Mouse (Mus musculus) G1E (cell line): ENCODE data around the gene Rnf167. TPM values are rescaled to one million over a fixed set of nuclear protein-coding genes. Genes with fewer than 3 reads are reported as not detected.

ENCODE experiments used
- ATAC-seq: 2 replicates; pipeline ENCODE4 v1.8.0; 2016; ENCODE audit warnings: mild to moderate bottlenecking; ENCODE audit not compliant: insufficient number of reproducible peaks, poor library complexity, low FRiP score, severe bottlenecking; ENCODE audit errors: extremely low read depth
- DNase-seq: peaks from one replicate; pipeline ENCODE4 v3.0.0; 2012; ENCODE audit warnings: low spot score
- H3K27me3 ChIP-seq: 2 replicates; pipeline ENCODE4 v1.6.1; 2012; ENCODE audit warnings: mild to moderate bottlenecking, low read length, inconsistent platforms; ENCODE audit not compliant: insufficient read depth
- H3K36me3 ChIP-seq: replicated peaks from 2 replicates; pipeline ENCODE3; 2012; ENCODE audit warnings: mild to moderate bottlenecking, inconsistent platforms
- H3K4me1 ChIP-seq: 2 replicates; pipeline ENCODE4 v1.6.1; 2012; ENCODE audit warnings: low read depth, low read length, inconsistent platforms, mixed read lengths; ENCODE audit not compliant: insufficient read depth
- H3K4me3 ChIP-seq: 2 replicates; pipeline ENCODE4 v1.5.1; 2012; ENCODE audit warnings: low read depth, mild to moderate bottlenecking, inconsistent platforms, low read length, moderate library complexity, mixed read lengths
- H3K9me3 ChIP-seq: replicated peaks from 2 replicates; pipeline ENCODE4 v1.6.1; 2012; ENCODE audit warnings: inconsistent platforms
- CTCF ChIP-seq: IDR thresholded peaks from 2 replicates; pipeline ENCODE4 v1.5.1; 2012; ENCODE audit warnings: low read depth, low read length, inconsistent platforms, mixed read lengths
- GATA1 ChIP-seq: IDR thresholded peaks from 2 replicates; pipeline ENCODE4 v1.6.1; 2012; ENCODE audit warnings: borderline replicate concordance, low read length, inconsistent platforms, mixed read lengths
- GATA2 ChIP-seq: IDR thresholded peaks from 2 replicates; pipeline ENCODE4 v1.6.1; 2012; ENCODE audit warnings: low read depth, low read length, inconsistent platforms, borderline replicate concordance
- POLR2AphosphoS5 ChIP-seq: IDR thresholded peaks from 2 replicates; pipeline ENCODE4 v1.6.1; 2012; ENCODE audit warnings: low read depth, low read length, inconsistent platforms; ENCODE audit not compliant: insufficient replicate concordance
- TAL1 ChIP-seq: conservative IDR thresholded peaks from 2 replicates; pipeline ENCODE4 v1.6.1; 2012; ENCODE audit warnings: low read depth, low read length, inconsistent platforms, mixed read lengths
- polyA plus RNA-seq: library from polyadenylated mRNA; stranded (reverse); fragments of >175 nt; gene quantifications from 2 replicates; pipeline ENCODE4 v1.2.3, GENCODE M21; 2012
- total RNA-seq, 2 experiments: library from RNA; stranded (forward) in 1 of 2; stranded (reverse) in 1 of 2; fragments of 200-1000 nt in 1 of 2; fragments of >200 nt in 1 of 2; fragmentation: Nextera tagmentation in 1 of 2; gene quantifications; 2 replicates each; pipeline ENCODE4 v1.2.3; 2014 to 2017

The Rnf167 gene
- total and polyA plus RNA-seq, 3 experiments: 64.1 to 115 (median 81.3) TPM

- TF ChIP-seq CTCF (no peak), TAL1 (no peak), POLR2AphosphoS5 (no peak), GATA2 (no peak), GATA1 (no peak)
- peaks cover 29% of the 10 kb centered on the region for H3K36me3 ChIP-seq
- no peaks in the 10 kb centered on the region for H3K27me3 ChIP-seq
- no peaks in the 10 kb centered on the region for H3K9me3 ChIP-seq
- peak within 1 kb of the TSS; percentile 82 for H3K4me3 ChIP-seq
- H3K4me1 ChIP-seq: peaks cover 27% of the 10 kb centered on the region
- peak; percentile 91 for ATAC-seq
- DNase-seq: peak; percentile 93
Measured at GRCm38 (mm10) chr11:70699722-70700556, 52.9 kb downstream of the Rnf167 start, which contains the start of the genes Inca1 and Kif1c. Inca1 (minus strand) TSS chr11:70700155. Kif1c (plus strand) TSS chr11:70700548.

- Histone ChIP-seq H3K4me3 (peak overlapping the region; percentile 82), H3K4me1 (peaks cover 27% of the 10 kb centered on the region), H3K36me3 (peaks cover 36% of the 10 kb centered on the region), H3K9me3 (no peaks in the 10 kb centered on the region), H3K27me3 (no peaks in the 10 kb centered on the region)
- no peak for ATAC-seq
- DNase-seq: no peak
- no peak for TF ChIP-seq POLR2AphosphoS5
- TF ChIP-seq CTCF: no peak
- TF ChIP-seq GATA2: no peak
- no peak for TF ChIP-seq GATA1
- no peak for TF ChIP-seq TAL1
Measured at GRCm38 (mm10) chr11:70700613-70701012, 53.6 kb downstream of the Rnf167 start.

Other genes starting within 250 kb of the Rnf167 start
Only the 20 nearest of the 25 such genes appear.
- gene Cxcl16, start 187.3 kb upstream of the Rnf167 start, total RNA-seq (2014; fragmentation: Nextera tagmentation): not detected in 2 replicates
- not detected in 2 replicates for gene Cxcl16, start 187.3 kb upstream of the Rnf167 start, total RNA-seq (2017)
- gene Cxcl16, start 187.3 kb upstream of the Rnf167 start, polyA plus RNA-seq: not detected in 2 replicates
- gene Tm4sf5, start 142.0 kb upstream of the Rnf167 start, total RNA-seq (2014; fragmentation: Nextera tagmentation): not detected in 2 replicates
- gene Tm4sf5, start 142.0 kb upstream of the Rnf167 start, total RNA-seq (2017): not detected in 2 replicates
- gene Tm4sf5, start 142.0 kb upstream of the Rnf167 start, polyA plus RNA-seq: not detected in 2 replicates
- not detected in 2 replicates for gene Vmo1, start 132.6 kb upstream of the Rnf167 start, total RNA-seq (2014; fragmentation: Nextera tagmentation)
- not detected in 2 replicates for gene Vmo1, start 132.6 kb upstream of the Rnf167 start, total RNA-seq (2017)
- gene Vmo1, start 132.6 kb upstream of the Rnf167 start, polyA plus RNA-seq: not detected in 2 replicates
- not detected in 2 replicates for gene Gltpd2, start 128.0 kb upstream of the Rnf167 start, total RNA-seq (2014; fragmentation: Nextera tagmentation)
- gene Gltpd2, start 128.0 kb upstream of the Rnf167 start, total RNA-seq (2017): not detected in 2 replicates
- gene Gltpd2, start 128.0 kb upstream of the Rnf167 start, polyA plus RNA-seq: not detected in 2 replicates
- gene Psmb6, start 121.9 kb upstream of the Rnf167 start, total RNA-seq (2014; fragmentation: Nextera tagmentation): 114 and 116 TPM in 2 replicates
- 212 and 295 TPM in 2 replicates for gene Psmb6, start 121.9 kb upstream of the Rnf167 start, total RNA-seq (2017)
- gene Psmb6, start 121.9 kb upstream of the Rnf167 start, polyA plus RNA-seq: 153 and 181 TPM in 2 replicates
- not detected in 2 replicates for gene Gm40193, start 114.3 kb upstream of the Rnf167 start, total RNA-seq (2014; fragmentation: Nextera tagmentation)
- gene Gm40193, start 114.3 kb upstream of the Rnf167 start, total RNA-seq (2017): not detected in 2 replicates
- gene Gm40193, start 114.3 kb upstream of the Rnf167 start, polyA plus RNA-seq: not detected in 2 replicates
- gene Pld2, start 107.2 kb upstream of the Rnf167 start, total RNA-seq (2014; fragmentation: Nextera tagmentation): not detected in 2 replicates
- gene Pld2, start 107.2 kb upstream of the Rnf167 start, total RNA-seq (2017): 0.05 and 0.06 TPM in 2 replicates
- not detected in 2 replicates for gene Pld2, start 107.2 kb upstream of the Rnf167 start, polyA plus RNA-seq
- 37.3 and 38.1 TPM in 2 replicates for gene Mink1, start 84.4 kb upstream of the Rnf167 start, total RNA-seq (2014; fragmentation: Nextera tagmentation)
- 8.8 and 14.3 TPM in 2 replicates for gene Mink1, start 84.4 kb upstream of the Rnf167 start, total RNA-seq (2017)
- gene Mink1, start 84.4 kb upstream of the Rnf167 start, polyA plus RNA-seq: 89.8 and 94.4 TPM in 2 replicates
- gene 4930544D05Rik, start 31.4 kb upstream of the Rnf167 start, total RNA-seq (2014; fragmentation: Nextera tagmentation): not detected in 2 replicates
- not detected in 2 replicates for gene 4930544D05Rik, start 31.4 kb upstream of the Rnf167 start, total RNA-seq (2017)
- not detected in 2 replicates for gene 4930544D05Rik, start 31.4 kb upstream of the Rnf167 start, polyA plus RNA-seq
- not detected in 2 replicates for gene Chrne, start 28.0 kb upstream of the Rnf167 start, total RNA-seq (2014; fragmentation: Nextera tagmentation)
- gene Chrne, start 28.0 kb upstream of the Rnf167 start, total RNA-seq (2017): not detected in 2 replicates
- not detected in 2 replicates for gene Chrne, start 28.0 kb upstream of the Rnf167 start, polyA plus RNA-seq
- gene Gp1ba, start 8.1 kb upstream of the Rnf167 start, total RNA-seq (2014; fragmentation: Nextera tagmentation): 1.1 and 3.1 TPM in 2 replicates
- 2.8 and 3.4 TPM in 2 replicates for gene Gp1ba, start 8.1 kb upstream of the Rnf167 start, total RNA-seq (2017)
- gene Gp1ba, start 8.1 kb upstream of the Rnf167 start, polyA plus RNA-seq: 9.0 TPM in 2 replicates
- 42.8 and 72.7 TPM in 2 replicates for gene Slc25a11, start 244 bp downstream of the Rnf167 start, total RNA-seq (2014; fragmentation: Nextera tagmentation)
- gene Slc25a11, start 244 bp downstream of the Rnf167 start, total RNA-seq (2017): 125 and 144 TPM in 2 replicates
- 50.6 and 59.2 TPM in 2 replicates for gene Slc25a11, start 244 bp downstream of the Rnf167 start, polyA plus RNA-seq
- gene Pfn1, start 7.4 kb downstream of the Rnf167 start, total RNA-seq (2014; fragmentation: Nextera tagmentation): 804 and 991 TPM in 2 replicates
- gene Pfn1, start 7.4 kb downstream of the Rnf167 start, total RNA-seq (2017): 724 and 774 TPM in 2 replicates
- 3,649 and 4,709 TPM in 2 replicates for gene Pfn1, start 7.4 kb downstream of the Rnf167 start, polyA plus RNA-seq
- 19.0 and 25.3 TPM in 2 replicates for gene Eno3, start 10.0 kb downstream of the Rnf167 start, total RNA-seq (2014; fragmentation: Nextera tagmentation)
- gene Eno3, start 10.0 kb downstream of the Rnf167 start, total RNA-seq (2017): 21.9 and 24.5 TPM in 2 replicates
- 3.1 and 5.7 TPM in 2 replicates for gene Eno3, start 10.0 kb downstream of the Rnf167 start, polyA plus RNA-seq
- gene Spag7, start 22.2 kb downstream of the Rnf167 start, total RNA-seq (2014; fragmentation: Nextera tagmentation): 64.2 and 66.9 TPM in 2 replicates
- 64.6 and 81.5 TPM in 2 replicates for gene Spag7, start 22.2 kb downstream of the Rnf167 start, total RNA-seq (2017)
- 152 and 196 TPM in 2 replicates for gene Spag7, start 22.2 kb downstream of the Rnf167 start, polyA plus RNA-seq
- gene Camta2, start 40.9 kb downstream of the Rnf167 start, total RNA-seq (2014; fragmentation: Nextera tagmentation): 21.1 and 25.4 TPM in 2 replicates
- 3.5 and 5.3 TPM in 2 replicates for gene Camta2, start 40.9 kb downstream of the Rnf167 start, total RNA-seq (2017)
- 14.7 and 21.2 TPM in 2 replicates for gene Camta2, start 40.9 kb downstream of the Rnf167 start, polyA plus RNA-seq
- gene Inca1, start 52.9 kb downstream of the Rnf167 start, total RNA-seq (2014; fragmentation: Nextera tagmentation): 3.7 and 5.2 TPM in 2 replicates
- gene Inca1, start 52.9 kb downstream of the Rnf167 start, total RNA-seq (2017): 0.93 and 1.2 TPM in 2 replicates
- gene Inca1, start 52.9 kb downstream of the Rnf167 start, polyA plus RNA-seq: 0.24 and 0.36 TPM in 2 replicates
- 11.6 and 11.7 TPM in 2 replicates for gene Kif1c, start 53.3 kb downstream of the Rnf167 start, total RNA-seq (2014; fragmentation: Nextera tagmentation)
- gene Kif1c, start 53.3 kb downstream of the Rnf167 start, total RNA-seq (2017): 12.3 and 13.9 TPM in 2 replicates
- 30.4 and 38.8 TPM in 2 replicates for gene Kif1c, start 53.3 kb downstream of the Rnf167 start, polyA plus RNA-seq
- 12.8 TPM in 2 replicates for gene Zfp3, start 117.0 kb downstream of the Rnf167 start, total RNA-seq (2014; fragmentation: Nextera tagmentation)
- 5.4 and 5.6 TPM in 2 replicates for gene Zfp3, start 117.0 kb downstream of the Rnf167 start, total RNA-seq (2017)
- gene Zfp3, start 117.0 kb downstream of the Rnf167 start, polyA plus RNA-seq: 2.6 and 2.8 TPM in 2 replicates
- not detected in 2 replicates for gene Scimp, start 165.4 kb downstream of the Rnf167 start, total RNA-seq (2014; fragmentation: Nextera tagmentation)
- gene Scimp, start 165.4 kb downstream of the Rnf167 start, total RNA-seq (2017): not detected in 2 replicates
- not detected in 2 replicates for gene Scimp, start 165.4 kb downstream of the Rnf167 start, polyA plus RNA-seq